Mouse (Mus musculus) megakaryocyte-erythroid progenitor cell, adult 5 weeks (primary cell): ENCODE measurements around the gene Atp8b3. TPM values are rescaled to one million over a fixed set of nuclear protein-coding genes. Genes with fewer than 3 reads are reported as not detected.

ENCODE experiments used
- polyA plus RNA-seq: library from polyadenylated mRNA; stranded (reverse); fragments of >175 nt; gene quantifications from 2 replicates; pipeline ENCODE4 v1.2.3, GENCODE M21; 2012

Gene Atp8b3
- polyA plus RNA-seq = 0.06 and 0.09 TPM in 2 replicates

DNA sequence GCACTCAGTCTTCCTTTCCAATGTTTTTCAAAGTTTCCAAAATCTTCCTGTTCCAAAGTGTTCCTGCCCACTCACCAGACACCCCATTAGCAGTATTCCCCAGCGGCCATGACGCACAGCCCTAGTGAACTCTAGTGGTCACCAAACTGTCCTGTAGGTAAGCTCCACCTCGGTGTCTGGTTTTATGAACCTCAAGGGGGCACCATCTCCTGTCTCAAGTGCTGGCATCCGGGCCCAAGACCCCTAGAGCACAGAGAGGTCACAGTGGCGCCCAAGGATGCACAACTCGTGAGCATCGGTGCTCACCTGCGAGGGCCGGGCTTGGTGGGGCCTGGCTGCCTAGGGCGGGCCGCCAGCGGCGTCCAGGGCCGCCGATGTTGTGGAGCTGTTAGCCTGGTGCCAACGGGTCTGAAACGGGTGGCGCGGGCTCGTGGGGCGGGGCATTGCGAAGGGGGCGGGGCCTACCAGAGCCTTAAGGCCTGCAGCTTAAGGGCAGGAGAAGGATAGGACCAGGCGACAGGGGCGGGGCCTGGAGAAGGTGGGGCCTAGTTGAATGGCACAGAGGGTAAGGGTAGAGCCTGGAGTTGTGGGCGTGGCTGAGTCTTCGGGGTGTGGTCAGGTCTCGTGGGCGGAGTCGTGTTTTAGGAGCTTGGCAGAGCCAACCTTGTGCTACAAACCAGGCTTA is at the start of gene Atp8b3:
Gene Atp8b3, minus strand, starts transcription at position 415 of the 685 bp plus-strand sequence.

GRCm38 (mm10) chr10:80577195-80578130 is 38.5 kb upstream of the Atp8b3 start, which contains the start of gene Klf16:
TSS of gene Klf16 (minus strand) at chr10:80577321.

DNA sequence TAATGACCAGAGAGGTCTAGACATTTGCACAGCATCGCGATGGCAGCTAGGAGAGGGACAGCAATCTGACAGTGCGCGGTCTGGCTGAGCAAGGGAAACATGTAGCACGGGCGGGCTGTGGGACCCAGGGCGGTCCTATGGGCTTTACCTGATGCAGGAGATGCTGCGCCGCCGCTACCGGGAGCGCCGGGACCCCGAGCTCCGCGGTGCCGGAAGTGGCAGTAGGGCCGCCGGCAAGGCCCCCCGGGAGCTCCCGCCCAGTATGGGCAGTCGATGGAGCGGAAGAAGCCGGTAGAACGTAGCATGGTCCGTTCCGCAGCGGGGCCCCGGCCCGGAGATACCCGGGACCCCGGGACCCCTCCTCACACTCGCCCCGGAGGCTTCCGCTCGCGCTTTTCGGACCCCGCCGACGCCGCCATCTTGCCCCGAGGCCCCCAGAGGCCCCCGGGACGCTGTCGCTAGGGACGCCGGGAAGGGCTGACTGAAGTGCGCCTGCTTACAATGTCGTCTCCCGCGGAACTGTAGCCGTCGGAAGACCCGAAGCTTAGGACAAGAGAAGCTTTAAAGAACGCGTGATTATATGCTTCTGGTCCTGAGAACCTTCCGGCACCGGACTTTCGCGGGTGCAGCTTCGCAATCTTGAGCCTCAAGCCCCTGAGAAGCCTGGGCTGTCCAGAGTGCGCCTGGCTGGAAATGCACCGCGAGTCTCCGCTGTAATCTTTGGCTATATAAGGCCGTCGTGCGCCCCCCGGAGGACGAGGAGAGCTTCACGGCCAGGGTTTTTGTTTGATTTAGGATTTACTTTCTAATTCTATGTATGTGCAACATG is 22.4 kb upstream of the Atp8b3 start, which contains the start of gene Rexo1:
Gene Rexo1, minus strand, starts transcription at position 445 of the 829 bp plus-strand sequence.

GRCm38 (mm10) chr10:80494732-80495131 is 44.2 kb downstream of the Atp8b3 start, which contains the start of gene Onecut3:
TSS of gene Onecut3 (plus strand) at chr10:80494835.

Other genes with a start within 250 kb of the Atp8b3 start
- 9,463 and 9,670 TPM in 2 replicates for gene Rps15, start 246.7 kb downstream of the Atp8b3 start, polyA plus RNA-seq
- gene Apc2, start 243.1 kb downstream of the Atp8b3 start, polyA plus RNA-seq = 0.43 and 0.77 TPM in 2 replicates
- gene 2310011J03Rik, start 218.6 kb downstream of the Atp8b3 start, polyA plus RNA-seq = 74.9 and 88.4 TPM in 2 replicates
- gene Pcsk4, start 209.6 kb downstream of the Atp8b3 start, polyA plus RNA-seq = 18.0 and 23.1 TPM in 2 replicates
- gene Reep6, start 209.2 kb downstream of the Atp8b3 start, polyA plus RNA-seq = 13.1 and 18.3 TPM in 2 replicates
- 7.0 and 10.4 TPM in 2 replicates for gene Adamtsl5, start 190.7 kb downstream of the Atp8b3 start, polyA plus RNA-seq
- gene Plk5, start 182.7 kb downstream of the Atp8b3 start, polyA plus RNA-seq = 0.23 and 0.25 TPM in 2 replicates
- 29.8 and 33.4 TPM in 2 replicates for gene Mex3d, start 151.5 kb downstream of the Atp8b3 start, polyA plus RNA-seq
- gene Mbd3, start 139.6 kb downstream of the Atp8b3 start, polyA plus RNA-seq = 234 and 278 TPM in 2 replicates
- 1,352 and 1,389 TPM in 2 replicates for gene Uqcr11, start 132.3 kb downstream of the Atp8b3 start, polyA plus RNA-seq
- gene Tcf3, start 105.5 kb downstream of the Atp8b3 start, polyA plus RNA-seq = 552 and 623 TPM in 2 replicates
- 0.01 and 0.04 TPM in 2 replicates for gene Onecut3, start 44.3 kb downstream of the Atp8b3 start, polyA plus RNA-seq
- 237 and 340 TPM in 2 replicates for gene Rexo1, start 22.4 kb upstream of the Atp8b3 start, polyA plus RNA-seq
- gene Klf16, start 38.2 kb upstream of the Atp8b3 start, polyA plus RNA-seq = 120 and 125 TPM in 2 replicates
- 412 and 620 TPM in 2 replicates for gene Abhd17a, start 51.2 kb upstream of the Atp8b3 start, polyA plus RNA-seq
- 86.8 and 101 TPM in 2 replicates for gene Scamp4, start 63.7 kb upstream of the Atp8b3 start, polyA plus RNA-seq
- gene Adat3, start 63.8 kb upstream of the Atp8b3 start, polyA plus RNA-seq = 13.4 and 15.6 TPM in 2 replicates
- gene Gm49322, start 66.9 kb upstream of the Atp8b3 start, polyA plus RNA-seq = 1.1 and 1.3 TPM in 2 replicates
- 452 and 519 TPM in 2 replicates for gene Csnk1g2, start 83.7 kb upstream of the Atp8b3 start, polyA plus RNA-seq
- 133 and 134 TPM in 2 replicates for gene Btbd2, start 117.9 kb upstream of the Atp8b3 start, polyA plus RNA-seq
- gene Mknk2, start 139.0 kb upstream of the Atp8b3 start, polyA plus RNA-seq = 370 and 381 TPM in 2 replicates
- 37.5 and 39.8 TPM in 2 replicates for gene Mob3a, start 162.9 kb upstream of the Atp8b3 start, polyA plus RNA-seq
- 8.4 and 16.4 TPM in 2 replicates for gene Izumo4, start 163.1 kb upstream of the Atp8b3 start, polyA plus RNA-seq
- 28.2 and 36.4 TPM in 2 replicates for gene Ap3d1, start 203.1 kb upstream of the Atp8b3 start, polyA plus RNA-seq
- 125 and 175 TPM in 2 replicates for gene Dot1l, start 216.1 kb upstream of the Atp8b3 start, polyA plus RNA-seq